Mouse (Mus musculus) heart, postnatal 0 days (tissue): Measurements from ENCODE around the gene Casp7.

ENCODE experiments used
- CTCF ChIP-seq: IDR thresholded peaks from 2 replicates; pipeline ENCODE4 v1.5.1; 2016; ENCODE audit warnings: antibody characterized with exemption, control low read depth, low read depth
- EP300 ChIP-seq: IDR thresholded peaks from 2 replicates; pipeline ENCODE4 v1.6.1; 2016; ENCODE audit warnings: antibody characterized with exemption, low read depth

DNA sequence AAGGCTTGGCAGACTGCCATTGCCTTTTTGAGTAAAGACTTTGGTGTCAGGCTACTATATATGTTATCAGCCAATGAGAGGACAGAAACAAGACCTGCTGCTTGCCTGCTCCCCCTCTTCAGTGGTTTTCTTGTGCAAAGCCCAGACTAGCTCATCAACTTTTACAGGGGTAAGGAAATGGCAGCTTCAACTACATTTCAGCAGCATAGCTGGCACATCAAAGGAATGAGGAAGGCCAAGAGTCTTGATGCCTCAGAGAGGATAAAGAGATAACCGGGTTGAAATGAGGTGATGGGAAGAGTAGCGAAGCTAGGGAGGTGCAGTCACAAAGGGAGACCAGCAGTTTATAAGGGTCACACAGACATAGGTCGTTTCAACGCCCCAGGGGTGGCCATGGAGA, 60.6 kb downstream of the Casp7 start:
- TF ChIP-seq CTCF, result no peak
- no peak for TF ChIP-seq EP300
